In the genomic region with DNA sequence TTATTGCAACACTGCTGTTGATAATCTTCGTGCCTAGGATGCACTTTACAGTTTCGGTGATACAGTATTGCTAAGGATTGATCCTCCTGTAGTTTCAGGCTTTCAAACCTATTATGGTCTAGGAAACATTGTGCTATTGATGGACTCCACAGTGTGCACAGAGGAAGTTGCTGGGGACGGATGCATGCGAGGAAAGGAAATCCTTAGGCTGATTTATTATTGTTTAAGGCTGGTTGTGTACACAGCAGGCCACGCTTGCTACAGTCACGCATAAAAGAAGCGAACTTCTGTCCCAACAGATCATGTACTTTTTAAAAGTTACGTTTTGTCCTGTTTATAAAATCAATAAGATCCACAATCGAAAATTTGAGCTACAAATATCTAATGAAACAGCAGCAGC, we compare ENCODE assay signal across 9 mouse cellular contexts. TPM values are rescaled to one million over a fixed set of nuclear protein-coding genes. Genes with fewer than 3 reads are reported as not detected.
A peak's percentile ranks its signal among the peaks of the same experiment; 100 is the strongest.
DNase-seq lines count a peak whose midpoint lies in the region; ATAC-seq and TF ChIP-seq lines count a peak whose summit lies in the region.
"Had no signal": no experiment of that assay in that cellular context is flagged by ENCODE, and none has a peak within 500 bp of the region (broad histone marks: within the 10 kb centered on the region; RNA-seq: fewer than 3 reads in every experiment).

No protein-coding gene starts in this region.

- no peak for ATAC-seq in heart, embryonic 13.5 days (ENCODE audit: extremely low read depth, insufficient number of reproducible peaks, low FRiP score, low TSS enrichment)
- ATAC-seq in liver, embryonic 12.5 days, result no peak
- no peak for ATAC-seq in liver, postnatal 0 days
- ATAC-seq in heart, embryonic 16.5 days (replicated peaks; ENCODE audit: extremely low read depth, insufficient read depth, low FRiP score), result no peak
- ATAC-seq in erythroid progenitor cell, adult 5-6 weeks (replicated peaks; ENCODE audit: low FRiP score, poor library complexity, severe bottlenecking), result no peak

- TF ChIP-seq CTCF in liver, postnatal 0 days (IDR thresholded peaks at IDR 0.05; ENCODE audit: low read depth), result no peak

- intact Hi-C loops in heart, postnatal 25 days (cut with DNase I), result loop anchor here (10.0 kb wide), 1 partner anchor 84 kb away; no protein-coding TSS in a partner anchor

- H3K9ac ChIP-seq in heart, embryonic 13.5 days, result 0 out of 2 replicates have a peak overlapping the region, but pooled peaks have one; percentile 89
- no peak overlapping the region for H3K9ac ChIP-seq in liver, embryonic 12.5 days
- H3K9ac ChIP-seq in liver, postnatal 0 days (replicated peaks), result no peak overlapping the region
- no peak overlapping the region; the same call in 1 of the 2 replicates for H3K9ac ChIP-seq in heart, embryonic 16.5 days (ENCODE audit: low read length)

- 66% methylated on average over 9 of the region's 9 CpGs for WGBS in heart, embryonic 13.5 days
- WGBS in liver, embryonic 12.5 days (ENCODE audit: insufficient replicate concordance), result 48% methylated on average over 9 of the region's 9 CpGs
- 44% methylated on average over 9 of the region's 9 CpGs for WGBS in liver, postnatal 0 days (ENCODE audit: insufficient replicate concordance)
- 62% methylated on average over 9 of the region's 9 CpGs for WGBS in heart, embryonic 16.5 days

- peak overlapping the region; percentile 84; the same call in 1 of the 2 replicates for H3K4me3 ChIP-seq in heart, embryonic 13.5 days
- H3K4me3 ChIP-seq in liver, embryonic 12.5 days, result no peak overlapping the region
- no peak overlapping the region for H3K4me3 ChIP-seq in liver, postnatal 0 days (ENCODE audit: low read depth, low read length)
- H3K4me3 ChIP-seq in brown adipose tissue, adult 24 weeks (ENCODE audit: insufficient read depth, low read depth, low read length), result no peak overlapping the region
- H3K4me3 ChIP-seq in heart, embryonic 16.5 days (ENCODE audit: low read length), result no peak overlapping the region

- TF ChIP-seq EP300 in liver, postnatal 0 days (IDR thresholded peaks at IDR 0.05; ENCODE audit: low read depth), result no peak

- H3K9me3 ChIP-seq in heart, embryonic 13.5 days, result no peaks in the 10 kb centered on the region
- H3K9me3 ChIP-seq in liver, embryonic 12.5 days (replicated peaks), result no peaks in the 10 kb centered on the region
- no peaks in the 10 kb centered on the region for H3K9me3 ChIP-seq in liver, postnatal 0 days (ENCODE audit: low read length)
- no peaks in the 10 kb centered on the region for H3K9me3 ChIP-seq in heart, embryonic 16.5 days (replicated peaks; ENCODE audit: control insufficient read depth, low read length)
- H3K9me3 ChIP-seq: embryonic facial prominence, embryonic 13.5 days had no signal

- H3K4me2 ChIP-seq in heart, embryonic 13.5 days, result peak overlapping the region; percentile 94; the same call in 1 of the 2 replicates
- H3K4me2 ChIP-seq in liver, embryonic 12.5 days, result peak overlapping the region; percentile 90
- no peak overlapping the region for H3K4me2 ChIP-seq in liver, postnatal 0 days (ENCODE audit: low read depth, low read length)
- no peak overlapping the region for H3K4me2 ChIP-seq in heart, embryonic 16.5 days (ENCODE audit: low read depth, low read length)

- DNase-seq in heart, postnatal 25 days (ENCODE audit: low spot score), result no peak
- no peak for DNase-seq in liver, postnatal 0 days

- peaks cover 16% of the 10 kb centered on the region for H3K4me1 ChIP-seq in heart, embryonic 13.5 days
- peaks cover 23% of the 10 kb centered on the region for H3K4me1 ChIP-seq in liver, embryonic 12.5 days
- H3K4me1 ChIP-seq in liver, postnatal 0 days (ENCODE audit: insufficient read depth), result peaks cover 5% of the 10 kb centered on the region; the same call in 1 of the 2 replicates
- peaks cover 3% of the 10 kb centered on the region; the same call in 1 of the 2 replicates for H3K4me1 ChIP-seq in brown adipose tissue, adult 24 weeks (ENCODE audit: control insufficient read depth, insufficient read depth, insufficient read length, low read length)
- H3K4me1 ChIP-seq in heart, embryonic 16.5 days (ENCODE audit: control insufficient read depth, insufficient read depth, low read length), result peaks cover 2% of the 10 kb centered on the region

- H3K27ac ChIP-seq in heart, embryonic 13.5 days (replicated peaks), result peak overlapping the region; percentile 90; the same call in 1 of the 2 replicates
- no peak overlapping the region for H3K27ac ChIP-seq in liver, embryonic 12.5 days
- H3K27ac ChIP-seq in liver, postnatal 0 days (ENCODE audit: low read depth), result no peak overlapping the region
- H3K27ac ChIP-seq in brown adipose tissue, adult 24 weeks (replicated peaks; ENCODE audit: low read depth, low read length), result peak overlapping the region; percentile 97
- peak overlapping the region; percentile 90; the same call in 1 of the 2 replicates for H3K27ac ChIP-seq in heart, embryonic 16.5 days (ENCODE audit: low read length)
- H3K27ac ChIP-seq: left cerebral cortex, adult 2 months had no signal

- no peaks in the 10 kb centered on the region for H3K27me3 ChIP-seq in heart, embryonic 13.5 days (replicated peaks)
- H3K27me3 ChIP-seq in liver, embryonic 12.5 days (replicated peaks), result peaks cover 36% of the 10 kb centered on the region
- H3K27me3 ChIP-seq in liver, postnatal 0 days (ENCODE audit: insufficient read depth, low read length), result peaks cover 18% of the 10 kb centered on the region
- no peaks in the 10 kb centered on the region for H3K27me3 ChIP-seq in heart, embryonic 16.5 days (ENCODE audit: control insufficient read depth, insufficient read depth, low read length)

- no peaks in the 10 kb centered on the region for H3K36me3 ChIP-seq in heart, embryonic 13.5 days
- no peaks in the 10 kb centered on the region for H3K36me3 ChIP-seq in liver, embryonic 12.5 days
- no peaks in the 10 kb centered on the region for H3K36me3 ChIP-seq in liver, postnatal 0 days (replicated peaks; ENCODE audit: insufficient read depth, low read length)
- no peaks in the 10 kb centered on the region for H3K36me3 ChIP-seq in heart, embryonic 16.5 days (ENCODE audit: control insufficient read depth, insufficient read depth)
- H3K36me3 ChIP-seq: embryonic facial prominence, embryonic 13.5 days had no signal

RNA-seq across cellular contexts. Expression of gene Vav3, which starts 1.2 kb away (rescaled TPM):
- polyA plus RNA-seq in heart, embryonic 13.5 days (2015; fragmentation: Nextera tagmentation; extraction: Ambion mirVana), result 7.4 and 7.5 TPM in 2 replicates
- total RNA-seq in heart, postnatal 25 days (2021), result 1 to 10 TPM; 6.2 to 6.3 TPM
- 5.4 and 7.0 TPM in 2 replicates for polyA plus RNA-seq in liver, embryonic 12.5 days (2016; fragmentation: Nextera tagmentation; extraction: Ambion mirVana)
- 4.0 and 4.4 TPM in 2 replicates for polyA plus RNA-seq in liver, postnatal 0 days (2015; fragmentation: Nextera tagmentation; extraction: Ambion mirVana)
- 1.6 and 3.5 TPM in 2 replicates for polyA plus RNA-seq in brown adipose tissue, adult 24 weeks (2012; ENCODE audit: insufficient read depth, insufficient read length, missing spikeins)
- 7.5 and 8.0 TPM in 2 replicates for polyA plus RNA-seq in heart, embryonic 16.5 days (2015; fragmentation: Nextera tagmentation; extraction: Ambion mirVana)
- total RNA-seq in erythroid progenitor cell, adult 5-6 weeks (2015; ENCODE audit: low replicate concordance), result 1.8 and 18.9 TPM in 2 replicates
- 4.4 and 5.9 TPM in 2 replicates for total RNA-seq in erythroid progenitor cell, adult 5-6 weeks (2017; ENCODE audit: low replicate concordance)

Comparison
In these comparisons a context has a peak if more than half of its experiments do, and no peak if none do; other contexts are left out.
1. H3K4me2 ChIP-seq: peak in heart, embryonic 13.5 days (single experiment) and liver, embryonic 12.5 days (single experiment); none in liver, postnatal 0 days (single experiment) and heart, embryonic 16.5 days (single experiment).
2. H3K27ac ChIP-seq: peak in heart, embryonic 13.5 days (single experiment), brown adipose tissue, adult 24 weeks (single experiment) and heart, embryonic 16.5 days (single experiment); none in liver, embryonic 12.5 days (single experiment) and liver, postnatal 0 days (single experiment).